Mouse (Mus musculus) cerebellum, postnatal 14 days (tissue): ENCODE data around the gene Polr3b.

Source experiments
- DNase-seq, 2 experiments: peaks; one replicate each; pipeline ENCODE4 v3.0.0; 2021; ENCODE audit warnings: mixed read lengths in 2 of 2

Polr3b gene

DNA sequence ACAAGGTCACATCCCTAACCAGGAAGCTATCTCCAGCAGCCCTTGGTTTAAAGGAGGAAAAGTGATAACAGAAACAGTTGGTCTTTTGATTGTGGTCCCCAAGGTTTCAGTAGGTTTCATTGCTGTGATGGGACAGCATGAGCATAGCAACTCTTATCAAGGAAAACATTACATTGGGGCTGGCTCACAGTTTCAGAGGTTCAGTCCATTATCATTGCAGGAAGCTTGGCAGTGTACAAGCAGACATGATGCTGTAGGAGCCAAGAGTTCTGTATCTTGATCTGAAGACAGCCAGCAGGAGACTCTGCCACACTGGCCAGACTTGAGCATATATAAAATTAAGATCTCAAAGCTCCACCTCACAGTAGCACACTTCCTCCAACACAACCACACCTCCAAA lies 53.6 kb downstream of the Polr3b start:
- no peak for DNase-seq

DNA sequence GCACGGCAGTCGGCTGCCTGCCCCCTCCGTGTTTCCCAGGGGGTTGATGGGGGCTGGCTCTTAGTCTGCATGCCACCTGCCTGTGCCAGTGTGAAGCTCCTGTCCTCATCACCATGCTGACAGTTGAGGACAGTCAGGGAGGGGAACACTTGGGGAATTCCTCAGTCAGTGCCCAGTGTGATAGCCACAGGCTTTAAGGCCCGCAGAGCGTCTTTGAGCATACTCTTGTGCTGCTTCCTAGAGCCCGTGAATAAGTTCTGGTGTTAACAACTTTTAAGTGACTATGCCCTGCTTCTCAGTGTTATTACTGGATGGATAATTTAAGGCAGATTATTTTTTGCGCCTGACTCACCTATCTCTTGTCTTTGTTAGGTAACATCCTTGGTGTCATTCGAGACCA lies 54.4 kb downstream of the Polr3b start:
- no peak for DNase-seq

DNA sequence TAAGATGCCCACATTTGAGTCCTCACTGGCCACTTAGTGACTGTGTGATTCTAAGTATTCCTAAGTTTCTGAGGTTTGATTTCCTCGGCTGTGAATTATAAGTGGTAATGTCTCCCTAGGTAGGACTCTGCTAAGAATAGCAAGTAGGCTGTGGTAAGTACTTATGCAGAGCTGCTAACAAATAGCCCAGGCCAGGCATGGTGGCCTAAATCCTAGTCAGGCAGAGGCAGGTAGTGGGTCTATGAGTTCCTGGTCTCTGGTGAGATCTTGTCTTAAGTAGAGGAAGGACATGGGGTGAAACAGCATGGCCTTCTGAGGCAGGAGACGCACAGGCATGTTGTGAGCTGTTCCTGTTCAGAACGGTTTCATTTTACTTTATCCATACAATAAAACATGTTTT lies 55.8 kb downstream of the Polr3b start:
- no peak for DNase-seq

DNA sequence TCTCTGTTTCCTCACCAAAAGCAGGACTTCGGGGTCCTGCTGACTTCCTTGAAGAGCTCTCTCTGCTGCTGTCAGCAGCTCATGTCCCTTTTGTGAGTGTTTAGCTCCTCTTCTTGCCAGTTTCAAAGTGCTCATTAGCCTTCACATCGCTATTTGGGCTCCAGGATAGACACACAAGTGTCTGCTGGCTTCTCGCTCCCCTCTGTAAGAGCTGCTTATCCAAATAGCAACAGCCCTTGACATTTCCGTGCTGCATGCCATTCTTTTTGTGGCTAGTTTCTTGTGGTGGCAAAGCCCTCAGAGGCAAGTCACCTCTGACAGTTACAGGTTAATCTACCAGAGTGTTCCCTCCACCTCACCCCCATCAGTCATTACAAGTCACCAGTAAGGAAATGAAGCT lies 56.3 kb downstream of the Polr3b start:
- no peak for DNase-seq

DNA sequence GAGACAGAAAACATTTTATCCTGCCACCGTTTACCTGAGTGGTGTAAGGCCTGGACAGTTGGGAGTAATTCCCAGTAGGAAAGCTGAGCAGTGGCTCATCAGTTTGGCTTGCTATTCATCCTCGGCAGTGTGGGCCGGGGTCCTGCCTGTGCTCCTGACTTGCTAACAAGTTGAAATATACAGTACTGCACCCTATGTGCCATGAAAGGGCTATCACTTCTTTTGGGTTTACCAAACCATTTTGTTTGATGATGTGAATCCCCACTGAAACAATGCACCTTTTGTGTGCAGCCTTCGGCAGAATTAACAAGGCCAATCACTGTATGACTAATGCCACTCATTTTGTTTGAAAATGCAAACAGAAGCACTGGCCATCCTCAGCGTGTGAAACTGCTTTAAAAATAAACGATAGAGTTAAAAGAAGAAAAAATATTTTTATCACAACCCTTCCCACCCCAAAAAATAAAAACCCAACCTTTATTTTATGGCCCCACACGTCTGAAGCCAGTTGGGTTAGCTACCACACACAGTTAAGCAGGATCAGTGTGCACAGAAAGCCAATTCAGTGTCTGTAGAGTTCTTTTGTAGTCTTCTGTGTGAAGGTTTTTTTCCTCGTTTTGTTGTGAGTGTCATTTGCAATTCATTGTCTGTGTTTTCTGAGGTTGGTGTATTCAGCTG lies 63.5 kb downstream of the Polr3b start:
- DNase-seq: no peak

DNA sequence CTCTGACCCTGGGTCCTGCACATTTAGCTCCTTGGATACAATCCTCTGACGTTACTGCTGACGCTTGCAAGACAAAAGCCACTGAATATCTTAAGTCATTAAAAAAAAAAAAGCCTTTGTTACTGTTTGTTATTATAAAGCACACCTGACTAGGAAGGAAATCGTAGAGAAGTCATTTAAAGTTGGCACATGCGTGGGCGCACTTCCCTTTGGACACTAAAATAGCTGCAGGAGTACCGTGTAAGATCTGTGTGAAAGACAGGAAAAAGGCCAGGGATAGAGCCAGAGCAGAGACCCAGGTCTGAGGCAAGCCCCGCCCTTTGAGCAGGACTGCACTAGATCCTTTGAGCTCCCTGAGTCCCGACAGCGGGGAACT lies 64.0 kb downstream of the Polr3b start:
- DNase-seq: no peak

DNA sequence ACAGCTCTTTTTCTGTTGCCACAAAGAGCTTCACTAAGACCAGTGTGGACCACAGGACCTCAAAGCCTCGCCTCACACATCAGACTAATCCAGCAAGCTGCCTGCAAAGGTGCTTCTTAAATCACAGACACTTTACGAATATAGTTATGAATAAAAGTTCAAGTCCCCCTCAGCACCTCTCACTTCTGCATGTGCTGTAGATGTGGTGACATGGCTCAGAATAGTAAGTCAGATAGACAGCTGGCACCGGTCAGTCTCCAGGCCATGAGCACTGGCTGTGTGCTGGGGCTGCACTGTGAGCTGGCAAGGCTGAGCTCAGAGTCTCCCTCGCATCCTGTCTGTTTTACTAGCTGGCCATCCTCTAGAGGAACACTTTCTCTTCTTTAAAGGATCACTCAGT lies 64.6 kb downstream of the Polr3b start:
- DNase-seq: no peak

DNA sequence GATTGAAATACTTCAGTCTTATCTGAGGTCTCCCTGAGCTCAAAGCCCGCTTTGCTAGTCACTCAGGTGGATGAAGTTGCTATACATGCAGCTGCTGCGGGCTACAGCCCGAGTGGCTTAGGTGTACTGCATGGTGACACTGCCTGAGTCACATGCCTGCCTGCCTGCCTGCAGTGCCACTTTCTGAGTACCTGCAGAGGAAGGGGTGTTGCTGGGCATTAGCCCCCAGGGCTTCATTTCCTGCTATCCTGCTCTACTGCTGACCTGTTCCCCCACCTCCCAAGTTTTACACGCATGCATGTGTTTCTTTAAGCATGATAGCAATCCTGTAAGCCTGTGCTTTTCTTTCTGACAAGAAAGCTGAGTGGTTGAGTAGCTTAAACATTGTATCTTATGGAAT lies 65.6 kb downstream of the Polr3b start:
- no peak for DNase-seq

DNA sequence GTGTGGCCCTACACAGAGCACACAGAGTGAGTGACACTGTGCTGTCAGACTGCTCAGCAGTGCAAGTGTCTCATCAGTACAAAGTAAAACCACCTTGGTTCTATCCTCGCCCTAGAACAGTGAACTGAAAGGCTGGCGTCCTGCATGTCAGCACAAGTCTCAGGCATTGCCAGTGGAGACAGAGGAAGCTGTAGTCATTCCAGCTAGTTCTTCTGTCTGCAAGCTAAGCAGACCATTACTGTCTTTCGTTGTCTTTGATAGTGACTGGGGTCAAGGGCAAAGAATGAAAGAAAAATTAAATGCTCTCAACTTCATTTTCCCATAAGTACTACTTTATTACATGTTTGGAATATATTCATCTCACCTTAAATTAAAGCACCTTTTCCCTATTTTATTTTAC lies 67.8 kb downstream of the Polr3b start:
- no peak for DNase-seq

DNA sequence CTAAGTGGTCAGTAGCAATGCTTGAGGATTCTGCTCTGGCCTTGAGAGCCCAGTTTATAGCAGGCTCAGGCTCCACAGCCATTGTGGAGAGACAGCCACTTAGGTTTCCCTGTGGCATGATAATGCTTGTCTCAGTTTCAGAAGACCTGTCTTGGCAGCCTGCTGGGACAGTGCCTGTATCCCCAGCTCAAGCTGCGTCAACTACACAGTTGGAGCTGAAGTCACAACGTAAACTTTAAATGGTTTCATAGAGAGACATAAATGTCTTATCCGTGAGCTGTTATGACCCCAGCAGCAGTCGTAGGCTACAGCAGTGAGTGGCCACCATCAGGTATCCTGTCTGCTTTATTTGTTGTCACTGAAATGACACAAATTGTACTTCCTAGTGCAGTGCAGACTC lies 68.7 kb downstream of the Polr3b start:
- no peak for DNase-seq

DNA sequence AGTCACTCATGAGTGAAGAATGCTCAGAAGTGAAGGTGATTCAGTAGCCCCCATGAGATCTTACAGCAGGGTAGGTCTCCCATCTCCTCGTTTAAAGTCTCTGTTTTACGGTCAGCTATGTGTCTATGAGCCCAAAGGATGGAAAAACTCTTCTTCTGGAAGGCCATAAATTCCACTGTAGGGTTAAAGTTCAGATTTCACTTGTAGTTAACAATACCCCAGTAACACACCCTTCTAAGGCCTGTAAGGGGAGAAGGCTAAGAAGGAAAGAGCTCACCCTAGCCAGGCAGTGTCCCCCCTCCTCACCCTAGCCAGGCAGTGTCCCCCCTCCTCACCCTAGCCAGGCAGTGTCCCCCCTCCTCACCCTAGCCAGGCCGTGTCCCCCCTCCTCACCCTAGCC lies 69.6 kb downstream of the Polr3b start:
- DNase-seq: no peak

DNA sequence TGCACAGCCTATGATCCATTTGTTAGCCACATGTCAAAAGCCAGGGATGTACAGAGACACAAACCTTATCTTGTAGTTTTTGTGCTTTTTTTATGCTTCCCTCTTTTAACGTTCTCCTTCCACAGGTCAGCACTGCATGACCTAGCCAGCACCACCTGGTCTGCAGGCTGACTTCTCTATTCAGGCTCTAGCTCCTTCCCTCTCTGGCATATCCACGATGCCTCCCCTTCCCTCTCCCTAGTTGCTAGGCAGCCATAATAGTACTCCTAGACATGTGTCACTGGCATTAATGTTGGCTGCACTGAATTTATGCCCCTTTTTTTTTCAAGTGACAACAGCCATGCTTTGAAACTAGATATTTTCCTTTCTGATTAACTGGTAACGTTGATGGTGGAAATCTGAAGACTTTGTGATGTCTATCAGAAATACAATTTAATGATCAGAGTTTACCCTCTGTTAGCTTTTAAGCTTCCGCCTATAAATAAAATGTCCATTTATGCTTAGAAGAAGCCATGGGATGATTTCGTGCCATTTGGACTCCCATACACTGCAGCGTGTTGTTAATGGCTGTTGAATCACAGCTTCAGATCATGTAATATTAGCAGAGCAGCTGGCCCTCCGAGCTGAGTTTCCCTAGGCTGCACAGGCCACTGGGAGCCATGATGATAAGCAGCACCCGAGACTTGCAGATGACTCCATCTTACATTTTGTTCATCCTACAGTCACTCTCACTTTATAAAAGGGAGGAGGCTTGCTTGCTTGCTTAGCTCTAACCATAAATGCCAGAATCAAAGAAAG lies 71.9 kb downstream of the Polr3b start:
- no peak for DNase-seq

DNA sequence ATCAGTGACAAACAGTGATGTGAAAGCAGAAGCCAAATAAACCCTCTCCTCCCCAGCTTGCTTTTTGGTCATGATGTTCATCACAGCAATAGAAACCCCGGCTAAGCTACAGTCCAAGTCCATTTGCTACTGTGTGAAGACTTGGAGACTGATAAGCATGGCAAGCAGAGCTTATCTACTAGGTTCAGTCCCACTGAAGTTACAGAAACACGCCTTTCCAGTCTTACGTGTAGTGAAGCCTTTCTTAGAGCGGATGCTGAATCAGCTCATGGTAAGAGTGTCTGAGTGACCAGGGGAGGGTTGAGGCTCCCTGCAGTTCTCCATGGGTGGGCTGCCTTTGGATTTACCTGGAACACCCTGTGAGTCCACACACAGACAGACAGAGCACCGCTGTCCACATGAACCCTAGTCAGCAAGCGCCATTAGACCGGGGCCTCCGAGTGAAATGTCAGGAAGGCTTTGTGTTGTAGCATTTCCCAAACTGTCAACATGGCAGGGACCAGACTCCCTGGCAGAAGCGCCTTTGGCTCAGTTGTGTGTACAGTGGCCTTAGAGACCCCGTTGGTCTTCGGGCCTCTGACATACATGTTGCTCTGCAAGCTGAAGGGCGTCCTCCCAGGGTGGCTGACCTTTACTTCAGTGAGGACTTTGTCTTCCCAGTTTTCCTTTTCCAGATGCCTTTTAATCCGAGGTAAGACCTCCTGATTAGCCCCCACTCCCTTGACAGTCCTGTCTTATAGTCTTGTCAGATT lies 78.3 kb downstream of the Polr3b start:
- no peak for DNase-seq

DNA sequence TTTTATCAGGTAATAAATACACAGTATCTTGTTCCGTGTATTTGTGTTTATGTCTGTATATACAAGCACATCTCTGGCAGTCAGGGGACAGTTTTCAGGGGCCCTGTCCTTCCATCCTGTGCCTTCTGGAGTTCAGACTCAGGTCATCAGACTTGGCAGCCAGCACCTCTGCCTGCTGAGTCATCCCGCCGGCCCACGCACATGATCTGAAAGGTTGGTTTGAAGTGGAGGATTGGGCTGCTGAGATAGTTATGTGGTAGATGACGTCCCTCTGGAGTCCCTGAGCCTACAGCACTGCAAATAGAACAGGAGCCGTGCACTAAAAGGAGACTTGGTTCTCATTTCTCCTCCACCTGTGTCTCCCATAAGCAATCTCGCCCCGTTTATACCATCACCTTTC lies 79.0 kb downstream of the Polr3b start:
- DNase-seq: no peak

DNA sequence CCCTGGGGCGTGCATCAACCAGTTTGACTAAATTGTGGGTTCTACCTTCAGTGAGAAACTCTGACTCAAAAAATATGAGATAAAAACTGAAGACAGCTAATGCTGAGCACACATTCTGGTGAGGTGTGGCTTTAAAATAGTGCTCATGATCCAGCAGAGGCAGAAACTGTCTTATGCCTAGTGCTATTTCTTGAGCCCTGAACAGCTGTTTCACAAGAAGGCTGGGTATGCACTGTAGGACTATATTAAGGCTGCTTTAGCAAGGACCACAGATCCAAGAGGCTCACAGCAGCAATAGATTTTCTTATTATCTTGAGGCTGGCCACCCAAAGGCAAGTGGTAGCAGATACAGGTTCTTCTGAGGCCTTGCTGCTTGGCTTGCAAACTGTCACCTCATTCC lies 80.0 kb downstream of the Polr3b start:
- DNase-seq: no peak

DNA sequence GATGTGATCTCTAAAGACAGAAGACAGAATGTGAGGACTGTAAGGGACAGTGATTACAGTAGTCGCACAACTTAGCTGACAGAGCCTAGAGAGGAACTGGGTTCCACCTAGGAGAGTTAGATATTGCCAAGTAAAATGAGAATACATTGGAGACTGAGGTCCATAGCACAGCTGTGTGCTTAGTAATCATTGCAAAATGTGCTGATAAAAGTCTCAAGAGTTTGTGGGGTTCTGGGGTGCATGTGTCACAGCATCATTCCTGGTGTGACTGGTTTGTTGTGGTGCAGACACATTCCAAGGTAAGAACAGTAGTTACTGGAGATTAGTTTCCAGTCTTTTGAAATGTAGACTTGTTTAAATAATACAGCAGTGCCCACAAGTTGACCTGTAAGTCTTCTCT lies 82.5 kb downstream of the Polr3b start:
- DNase-seq: no peak

DNA sequence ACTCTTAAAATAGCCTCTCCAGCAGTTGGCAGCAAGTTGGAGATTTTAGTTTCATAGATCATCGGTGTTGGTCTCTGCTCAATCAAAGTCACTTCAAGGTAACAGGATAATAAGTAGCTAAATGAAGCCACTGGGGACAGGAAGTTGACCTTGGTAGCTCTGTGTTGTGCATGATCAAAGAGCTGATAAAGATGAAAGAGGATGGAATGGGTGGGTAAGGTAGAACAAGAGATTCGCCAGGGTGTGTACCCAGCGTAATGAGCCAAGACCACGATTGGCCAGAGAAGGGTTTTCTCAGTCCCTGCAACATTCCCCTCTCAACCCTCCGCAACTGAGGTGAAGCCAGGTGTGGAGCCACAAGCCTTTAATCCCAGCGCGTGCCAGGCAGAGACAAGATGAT lies 83.1 kb downstream of the Polr3b start:
- no peak for DNase-seq

DNA sequence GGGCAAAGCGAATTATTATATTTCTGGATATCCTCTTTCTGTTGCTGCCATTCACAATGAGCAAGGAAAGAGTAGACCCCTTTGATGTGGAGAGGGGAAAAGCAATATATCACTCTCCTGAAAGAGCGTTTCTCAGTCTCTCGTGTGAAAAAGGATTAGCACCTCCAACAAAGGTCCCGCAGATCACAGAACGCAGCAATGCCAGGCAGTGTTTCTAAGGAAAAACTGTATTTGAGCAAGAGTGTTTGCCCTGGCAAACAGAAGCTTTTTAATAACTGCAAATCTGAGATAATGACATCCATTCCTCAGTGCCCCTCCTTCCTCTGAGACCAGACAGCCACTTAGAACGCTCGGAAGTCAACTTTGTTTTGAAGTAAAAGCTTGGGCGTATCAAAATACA lies 84.5 kb downstream of the Polr3b start:
- DNase-seq: no peak

DNA sequence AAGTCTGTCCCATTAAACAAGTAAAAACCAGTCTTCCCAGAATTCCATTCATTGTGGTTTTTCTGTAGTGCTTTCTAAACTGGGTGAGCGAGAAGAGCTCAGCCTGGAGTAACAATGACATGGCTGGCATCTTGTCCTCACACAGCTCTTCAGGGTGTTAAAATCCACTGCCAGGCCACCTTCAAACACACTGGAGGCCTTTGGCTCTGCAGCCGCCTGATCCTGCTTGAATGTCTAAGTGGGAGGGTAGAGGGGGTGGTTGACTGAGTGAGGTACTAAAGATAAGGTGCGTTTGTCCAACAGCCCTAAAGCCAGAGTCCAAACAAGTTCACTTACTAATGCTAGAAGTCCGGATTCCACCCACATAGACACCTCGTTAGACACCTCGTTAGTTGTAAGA lies 85.1 kb downstream of the Polr3b start:
- DNase-seq: no peak

DNA sequence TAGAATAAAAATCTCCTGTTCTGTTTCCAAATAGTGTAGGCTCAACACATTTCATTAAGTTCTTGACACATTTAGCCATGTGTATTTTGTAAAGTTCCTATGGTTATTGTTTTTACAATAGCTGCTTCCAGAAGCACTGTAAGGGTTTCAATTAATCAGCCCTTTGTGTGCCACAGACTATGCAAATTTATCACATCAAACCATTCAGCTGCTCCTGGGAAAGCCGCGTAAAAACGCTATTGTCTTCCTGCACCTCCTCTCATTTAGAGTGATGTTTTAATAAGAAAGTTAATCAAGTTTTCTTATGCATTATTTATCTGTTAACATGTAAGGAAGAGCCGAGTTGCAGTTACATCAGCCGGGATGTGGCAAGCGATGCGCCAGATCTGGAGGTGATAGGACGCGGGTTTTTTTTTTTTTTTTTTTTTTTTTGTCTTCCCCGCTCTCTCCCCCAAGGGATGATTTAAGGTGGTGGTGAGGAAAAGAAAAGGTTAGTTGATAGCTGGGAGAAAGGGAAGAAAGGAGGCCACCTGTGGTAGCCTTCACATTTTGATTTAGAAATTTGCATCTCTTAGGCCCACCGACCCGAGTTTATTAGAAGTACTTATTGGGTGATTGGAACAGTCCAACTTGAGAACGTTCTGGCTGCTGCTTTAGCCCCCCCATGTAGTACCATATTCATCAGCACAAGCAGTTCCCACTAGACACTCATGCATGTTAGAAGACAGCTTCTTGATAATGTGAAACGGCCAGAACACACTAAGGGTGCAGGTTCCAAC lies 85.8 kb downstream of the Polr3b start:
- DNase-seq: no peak

DNA sequence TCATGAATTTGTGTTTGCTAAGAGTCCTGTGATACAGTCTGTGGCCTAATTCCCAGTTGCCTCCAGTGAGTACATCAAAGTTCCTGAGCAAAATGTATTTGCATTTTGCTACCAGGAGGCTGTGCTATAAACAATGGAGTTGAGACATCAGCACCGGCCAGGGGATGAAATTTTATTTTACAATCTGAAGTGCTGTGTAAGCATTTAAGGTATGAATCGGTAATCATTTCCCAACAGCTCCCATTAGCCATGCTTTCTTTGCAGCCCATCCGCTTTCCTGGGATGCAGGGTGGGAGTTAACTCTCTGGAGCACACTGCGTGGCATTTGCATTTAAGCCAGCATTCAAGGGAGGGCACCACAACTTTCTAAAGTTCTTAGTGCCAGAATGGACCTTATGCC lies 88.1 kb downstream of the Polr3b start:
- DNase-seq: peak in 1 of 2 experiments; percentile 6

DNA sequence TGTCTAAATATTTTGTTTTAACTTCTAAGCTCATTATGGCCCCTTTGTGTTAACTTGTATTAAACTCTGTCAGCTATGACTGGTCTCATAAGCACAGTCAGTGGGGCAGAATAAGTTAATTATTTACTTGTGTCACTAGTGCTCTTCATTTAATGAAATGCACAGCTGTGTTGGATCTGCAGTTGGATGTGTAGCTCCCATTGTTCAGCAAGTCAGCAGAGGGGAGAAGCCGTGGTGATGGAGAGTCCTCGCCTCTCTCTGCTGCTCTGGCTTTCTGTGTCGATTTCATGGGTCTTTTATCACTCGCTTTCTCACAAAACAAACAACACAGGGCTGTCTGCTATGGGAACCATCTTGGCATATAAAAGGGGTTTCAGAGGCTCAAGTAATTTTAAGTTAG lies 88.7 kb downstream of the Polr3b start:
- no peak for DNase-seq

DNA sequence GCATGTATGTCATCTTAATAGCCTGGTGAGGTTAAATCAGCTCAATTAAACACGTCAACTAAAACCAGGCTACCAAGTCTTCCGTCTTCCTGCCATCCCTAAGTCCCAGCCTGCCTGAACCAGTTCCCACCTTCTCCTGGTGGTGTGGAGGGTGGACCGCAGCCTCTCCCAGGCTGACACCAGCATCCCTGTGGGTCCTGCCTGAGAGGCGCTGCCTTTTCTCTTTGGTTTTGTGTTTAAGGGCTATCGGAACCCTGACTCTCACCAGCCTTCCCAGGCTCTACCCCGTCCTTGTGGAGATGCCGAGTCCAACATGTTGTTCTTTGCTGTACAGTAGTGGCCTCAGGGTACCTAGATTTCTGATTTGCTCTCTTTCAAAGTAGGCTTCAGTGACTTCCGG lies 89.4 kb downstream of the Polr3b start:
- DNase-seq: no peak
